Mouse (Mus musculus): Measurements from ENCODE around the gene Pacrg. TPM values are rescaled to one million over a fixed set of nuclear protein-coding genes. Genes with fewer than 3 reads are reported as not detected.
A peak's percentile ranks its signal among the peaks of the same experiment; 100 is the strongest.

Pacrg gene
- polyA plus RNA-seq, 1 experiment from 2014 or later, result 1.1 TPM

GRCm38 (mm10) chr17:10432525-10433180 is 407.5 kb downstream of the Pacrg start:
- H3K27me3 ChIP-seq (ENCODE audit: control insufficient read depth, insufficient read depth, low read length), result no peaks in the 10 kb centered on the region
- 87% methylated on average over 7 of the region's 7 CpGs for WGBS
- no peaks in the 10 kb centered on the region for H3K36me3 ChIP-seq (ENCODE audit: control insufficient read depth, insufficient read depth)
- H3K4me2 ChIP-seq (ENCODE audit: low read depth, low read length), result no peak overlapping the region
- no peak overlapping the region for H3K9ac ChIP-seq (ENCODE audit: low read length)
- ATAC-seq (replicated peaks; ENCODE audit: extremely low read depth, insufficient read depth, low FRiP score), result no peak
- H3K4me1 ChIP-seq (ENCODE audit: control insufficient read depth, insufficient read depth, low read length), result peaks cover 3% of the 10 kb centered on the region; the same call in 1 of the 2 replicates
- no peak overlapping the region for H3K4me3 ChIP-seq (ENCODE audit: low read length)
- no peaks in the 10 kb centered on the region for H3K9me3 ChIP-seq (replicated peaks; ENCODE audit: control insufficient read depth, low read length)
- no peak overlapping the region for H3K27ac ChIP-seq (ENCODE audit: low read length)

GRCm38 (mm10) chr17:10431849-10432524 is 408.1 kb downstream of the Pacrg start:
- Histone ChIP-seq H3K36me3 (ENCODE audit: control insufficient read depth, insufficient read depth) (no peaks in the 10 kb centered on the region), H3K4me3 (ENCODE audit: low read length) (no peak overlapping the region), H3K4me1 (ENCODE audit: control insufficient read depth, insufficient read depth, low read length) (peaks cover 3% of the 10 kb centered on the region; the same call in 1 of the 2 replicates), H3K4me2 (ENCODE audit: low read depth, low read length) (no peak overlapping the region), H3K27ac (ENCODE audit: low read length) (no peak overlapping the region), H3K27me3 (ENCODE audit: control insufficient read depth, insufficient read depth, low read length) (no peaks in the 10 kb centered on the region), H3K9ac (ENCODE audit: low read length) (no peak overlapping the region), H3K9me3 (replicated peaks; ENCODE audit: control insufficient read depth, low read length) (no peaks in the 10 kb centered on the region)
- no peak for ATAC-seq (replicated peaks; ENCODE audit: extremely low read depth, insufficient read depth, low FRiP score)
- 78% methylated on average over 6 of the region's 6 CpGs for WGBS

DNA sequence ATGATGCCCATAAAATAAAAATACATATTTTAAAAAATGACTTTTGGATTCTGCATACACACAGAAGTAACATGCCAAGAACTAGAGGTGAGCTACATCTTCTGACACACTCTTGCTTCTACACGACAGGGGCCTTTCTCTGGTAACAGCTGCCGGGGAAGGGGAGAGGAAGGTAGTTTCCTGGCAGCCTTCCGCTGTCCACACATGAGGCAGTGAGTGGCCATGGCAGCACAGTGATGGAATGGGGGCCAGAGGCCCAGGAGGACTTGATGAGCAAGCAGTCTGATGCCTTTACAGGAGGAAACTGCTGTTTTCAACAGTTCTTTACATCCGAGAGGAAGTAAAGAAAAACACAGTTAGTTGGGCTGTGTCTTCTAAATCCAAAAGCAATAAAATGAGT is 409.3 kb downstream of the Pacrg start:
- ATAC-seq (replicated peaks; ENCODE audit: extremely low read depth, insufficient read depth, low FRiP score), result no peak
- WGBS, result 84% methylated on average over 4 of the region's 4 CpGs

GRCm38 (mm10) chr17:10429406-10429805 is 410.7 kb downstream of the Pacrg start:
- H3K4me1 ChIP-seq (ENCODE audit: control insufficient read depth, insufficient read depth, low read length), result peaks cover 5% of the 10 kb centered on the region; the same call in 1 of the 2 replicates
- WGBS, result 85% methylated on average over 11 of the region's 11 CpGs
- no peak overlapping the region for H3K4me3 ChIP-seq (ENCODE audit: low read length)
- no peaks in the 10 kb centered on the region for H3K27me3 ChIP-seq (ENCODE audit: control insufficient read depth, insufficient read depth, low read length)
- no peak overlapping the region for H3K27ac ChIP-seq (ENCODE audit: low read length)
- no peaks in the 10 kb centered on the region for H3K9me3 ChIP-seq (replicated peaks; ENCODE audit: control insufficient read depth, low read length)
- ATAC-seq (replicated peaks; ENCODE audit: extremely low read depth, insufficient read depth, low FRiP score), result no peak
- H3K4me2 ChIP-seq (ENCODE audit: low read depth, low read length), result no peak overlapping the region
- no peaks in the 10 kb centered on the region for H3K36me3 ChIP-seq (ENCODE audit: control insufficient read depth, insufficient read depth)
- H3K9ac ChIP-seq (ENCODE audit: low read length), result no peak overlapping the region

More for the DNA sequence above, 409.3 kb downstream of the Pacrg start:
- H3K4me3 ChIP-seq (ENCODE audit: low read length), result no peak overlapping the region
- H3K9me3 ChIP-seq (replicated peaks; ENCODE audit: control insufficient read depth, low read length), result no peaks in the 10 kb centered on the region
- no peaks in the 10 kb centered on the region for H3K36me3 ChIP-seq (ENCODE audit: control insufficient read depth, insufficient read depth)
- H3K4me1 ChIP-seq (ENCODE audit: control insufficient read depth, insufficient read depth, low read length), result peaks cover 3% of the 10 kb centered on the region; the same call in 1 of the 2 replicates
- no peak overlapping the region for H3K27ac ChIP-seq (ENCODE audit: low read length)
- no peak overlapping the region for H3K9ac ChIP-seq (ENCODE audit: low read length)
- H3K4me2 ChIP-seq (ENCODE audit: low read depth, low read length), result no peak overlapping the region
- H3K27me3 ChIP-seq (ENCODE audit: control insufficient read depth, insufficient read depth, low read length), result no peaks in the 10 kb centered on the region

GRCm38 (mm10) chr17:10425311-10425710 is 414.8 kb downstream of the Pacrg start:
- no peak overlapping the region for H3K4me3 ChIP-seq (ENCODE audit: low read length)
- 0 out of 2 replicates have a peak, but pooled peaks cover 2% of the 10 kb centered on the region for H3K4me1 ChIP-seq (ENCODE audit: control insufficient read depth, insufficient read depth, low read length)
- H3K9me3 ChIP-seq (replicated peaks; ENCODE audit: control insufficient read depth, low read length), result no peaks in the 10 kb centered on the region
- WGBS, result 75% methylated on average over 5 of the region's 5 CpGs
- H3K4me2 ChIP-seq (ENCODE audit: low read depth, low read length), result no peak overlapping the region
- H3K9ac ChIP-seq (ENCODE audit: low read length), result no peak overlapping the region
- H3K36me3 ChIP-seq (ENCODE audit: control insufficient read depth, insufficient read depth), result no peaks in the 10 kb centered on the region
- no peaks in the 10 kb centered on the region for H3K27me3 ChIP-seq (ENCODE audit: control insufficient read depth, insufficient read depth, low read length)
- ATAC-seq (replicated peaks; ENCODE audit: extremely low read depth, insufficient read depth, low FRiP score), result no peak
- no peak overlapping the region for H3K27ac ChIP-seq (ENCODE audit: low read length)

- Histone ChIP-seq H3K4me1 (ENCODE audit: control insufficient read depth, insufficient read depth, low read length) (peaks cover 39% of the 10 kb centered on the region), H3K27ac (ENCODE audit: low read length) (peak overlapping the region; percentile 40)
- ATAC-seq (replicated peaks; ENCODE audit: extremely low read depth, insufficient read depth, low FRiP score), result no peak
Observed at GRCm38 (mm10) chr17:10417558-10418253, 422.4 kb downstream of the Pacrg start.

DNA sequence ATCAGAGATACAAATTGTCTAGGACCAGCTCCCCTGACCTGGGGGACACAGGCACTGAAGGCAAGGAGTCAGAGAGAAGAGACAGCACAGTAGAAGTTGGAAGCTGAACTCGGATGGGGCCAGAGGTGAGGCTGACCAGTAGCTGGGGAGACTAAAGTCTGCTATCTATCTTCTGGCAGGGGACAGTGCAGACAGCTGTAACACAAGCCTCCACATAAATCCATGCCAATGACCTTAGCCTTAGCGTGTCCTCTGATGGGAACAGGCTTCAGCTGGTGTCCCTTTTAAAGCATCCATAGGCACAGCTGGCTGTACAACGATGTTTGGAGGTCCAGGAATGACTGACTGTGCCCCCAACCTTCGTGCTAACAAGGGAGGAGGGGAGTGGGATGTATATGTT is 423.1 kb downstream of the Pacrg start:
- ATAC-seq (replicated peaks; ENCODE audit: extremely low read depth, insufficient read depth, low FRiP score), result peak; percentile 65; the same call in 1 of the 2 replicates
- Histone ChIP-seq H3K36me3 (ENCODE audit: control insufficient read depth, insufficient read depth) (no peaks in the 10 kb centered on the region), H3K9ac (ENCODE audit: low read length) (no peak overlapping the region)

More at GRCm38 (mm10) chr17:10417558-10418253, 422.4 kb downstream of the Pacrg start:
- no peaks in the 10 kb centered on the region for H3K9me3 ChIP-seq (replicated peaks; ENCODE audit: control insufficient read depth, low read length)
- no peaks in the 10 kb centered on the region for H3K27me3 ChIP-seq (ENCODE audit: control insufficient read depth, insufficient read depth, low read length)
- no peak overlapping the region for H3K9ac ChIP-seq (ENCODE audit: low read length)
- H3K36me3 ChIP-seq (ENCODE audit: control insufficient read depth, insufficient read depth), result no peaks in the 10 kb centered on the region
- no peak overlapping the region for H3K4me3 ChIP-seq (ENCODE audit: low read length)
- WGBS, result 63% methylated on average over 7 of the region's 7 CpGs
- no peak overlapping the region for H3K4me2 ChIP-seq (ENCODE audit: low read depth, low read length)

GRCm38 (mm10) chr17:10416101-10416500 is 424.0 kb downstream of the Pacrg start:
- no peaks in the 10 kb centered on the region for H3K9me3 ChIP-seq (replicated peaks; ENCODE audit: control insufficient read depth, low read length)
- H3K4me2 ChIP-seq (ENCODE audit: low read depth, low read length), result no peak overlapping the region
- H3K36me3 ChIP-seq (ENCODE audit: control insufficient read depth, insufficient read depth), result no peaks in the 10 kb centered on the region
- H3K4me3 ChIP-seq (ENCODE audit: low read length), result no peak overlapping the region
- H3K27ac ChIP-seq (ENCODE audit: low read length), result peak overlapping the region; percentile 95
- ATAC-seq (replicated peaks; ENCODE audit: extremely low read depth, insufficient read depth, low FRiP score), result no peak
- WGBS, result 87% methylated on average over 4 of the region's 4 CpGs
- peaks cover 41% of the 10 kb centered on the region for H3K4me1 ChIP-seq (ENCODE audit: control insufficient read depth, insufficient read depth, low read length)
- no peak overlapping the region for H3K9ac ChIP-seq (ENCODE audit: low read length)
- no peaks in the 10 kb centered on the region for H3K27me3 ChIP-seq (ENCODE audit: control insufficient read depth, insufficient read depth, low read length)

More for the DNA sequence above, 423.1 kb downstream of the Pacrg start:
- Histone ChIP-seq H3K9me3 (replicated peaks; ENCODE audit: control insufficient read depth, low read length) (no peaks in the 10 kb centered on the region), H3K4me1 (ENCODE audit: control insufficient read depth, insufficient read depth, low read length) (peaks cover 41% of the 10 kb centered on the region), H3K27me3 (ENCODE audit: control insufficient read depth, insufficient read depth, low read length) (no peaks in the 10 kb centered on the region), H3K4me2 (ENCODE audit: low read depth, low read length) (no peak overlapping the region), H3K27ac (ENCODE audit: low read length) (peak overlapping the region; percentile 40), H3K4me3 (ENCODE audit: low read length) (no peak overlapping the region)
- WGBS, result 30% methylated on average over 4 of the region's 4 CpGs

DNA sequence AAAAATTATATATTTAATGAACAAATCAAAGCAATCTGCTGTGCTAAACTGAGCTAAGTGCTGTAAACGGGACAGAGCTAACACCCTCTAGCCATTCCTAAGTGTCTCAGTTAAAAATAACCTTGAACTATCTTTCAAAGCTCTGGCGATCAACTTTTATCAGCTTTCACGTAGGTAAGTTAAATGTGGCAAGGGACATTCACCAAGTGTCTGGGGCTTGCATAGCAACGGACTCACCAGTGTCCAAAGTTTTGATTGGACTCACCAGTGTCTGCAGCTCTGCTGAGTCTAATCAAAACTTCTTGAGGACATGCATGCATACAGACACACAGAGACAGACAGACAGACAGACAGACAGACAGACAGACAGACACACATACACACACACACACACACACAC is 425.7 kb downstream of the Pacrg start:
- Histone ChIP-seq H3K27me3 (ENCODE audit: control insufficient read depth, insufficient read depth, low read length) (no peaks in the 10 kb centered on the region), H3K36me3 (ENCODE audit: control insufficient read depth, insufficient read depth) (no peaks in the 10 kb centered on the region), H3K4me2 (ENCODE audit: low read depth, low read length) (no peak overlapping the region), H3K9ac (ENCODE audit: low read length) (peak overlapping the region; percentile 61), H3K4me1 (ENCODE audit: control insufficient read depth, insufficient read depth, low read length) (peaks cover 47% of the 10 kb centered on the region), H3K9me3 (replicated peaks; ENCODE audit: control insufficient read depth, low read length) (no peaks in the 10 kb centered on the region), H3K4me3 (ENCODE audit: low read length) (no peak overlapping the region), H3K27ac (ENCODE audit: low read length) (peak overlapping the region; percentile 95)
- WGBS, result 21% methylated on average over 4 of the region's 4 CpGs
- peak; percentile 72 for ATAC-seq (replicated peaks; ENCODE audit: extremely low read depth, insufficient read depth, low FRiP score)
